Mouse (Mus musculus) spleen, postnatal 4 days (tissue): ENCODE measurements around the gene Babam1.

ENCODE experiments used
- DNase-seq, 2 experiments: peaks; one replicate each; pipeline ENCODE4 v3.0.0; 2022; ENCODE audit warnings: low spot score in 2 of 2

The Babam1 gene

DNA sequence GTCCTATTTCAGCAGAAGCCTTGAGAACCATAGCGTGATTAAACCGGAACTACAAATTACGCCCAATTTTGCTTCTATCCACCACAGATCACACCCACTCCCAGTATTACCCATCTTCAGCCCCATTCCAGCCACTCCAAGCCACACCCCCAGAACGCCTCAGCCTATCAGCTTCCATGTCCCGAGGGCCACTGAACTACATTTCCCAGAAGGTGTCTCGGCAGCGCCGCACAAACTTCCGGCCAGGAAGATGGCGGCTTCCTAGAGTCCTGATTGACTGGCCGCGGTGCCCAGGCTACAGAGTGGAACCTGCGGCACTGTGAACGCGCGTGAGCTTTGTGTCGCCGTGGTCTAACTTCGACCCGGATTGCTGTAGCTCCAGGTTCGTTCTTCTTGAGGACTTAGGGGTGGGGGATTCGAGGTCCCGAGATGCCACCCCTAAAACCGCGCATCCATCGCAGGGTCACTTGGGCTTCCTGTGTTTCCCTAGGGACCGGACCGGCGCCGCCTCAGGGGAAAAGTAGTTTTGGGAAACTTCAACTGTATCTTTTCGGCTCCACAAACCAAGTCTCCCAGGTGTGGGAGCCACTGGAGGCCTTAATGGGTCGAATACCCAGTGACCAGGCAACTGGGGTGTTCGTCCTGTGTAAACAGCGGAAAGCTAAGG is at the start of gene Babam1:
Babam1 (plus strand) TSS at position 223 of the 667 bp plus-strand sequence.
- peak; percentile 89 to 91 for DNase-seq

DNA sequence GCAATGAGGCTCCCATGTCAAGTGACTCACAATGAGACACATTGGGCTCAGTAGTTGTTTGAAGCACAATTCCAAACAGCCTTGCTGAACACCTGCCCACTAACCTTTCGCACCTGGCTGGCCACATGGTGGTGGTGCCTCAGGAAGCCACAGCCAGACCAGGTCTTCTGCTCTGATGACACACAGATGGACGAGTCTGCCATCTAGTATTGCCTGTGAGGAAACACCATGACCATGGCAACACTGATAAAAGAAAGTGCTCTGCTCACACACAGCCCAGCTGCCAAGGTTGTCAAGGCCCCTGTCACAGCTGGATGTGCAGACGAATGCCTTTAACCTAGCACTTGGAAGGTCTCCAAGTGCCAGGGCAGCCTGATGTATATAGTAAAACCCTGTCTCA is 45.5 kb upstream of the Babam1 start:
- no peak for DNase-seq

DNA sequence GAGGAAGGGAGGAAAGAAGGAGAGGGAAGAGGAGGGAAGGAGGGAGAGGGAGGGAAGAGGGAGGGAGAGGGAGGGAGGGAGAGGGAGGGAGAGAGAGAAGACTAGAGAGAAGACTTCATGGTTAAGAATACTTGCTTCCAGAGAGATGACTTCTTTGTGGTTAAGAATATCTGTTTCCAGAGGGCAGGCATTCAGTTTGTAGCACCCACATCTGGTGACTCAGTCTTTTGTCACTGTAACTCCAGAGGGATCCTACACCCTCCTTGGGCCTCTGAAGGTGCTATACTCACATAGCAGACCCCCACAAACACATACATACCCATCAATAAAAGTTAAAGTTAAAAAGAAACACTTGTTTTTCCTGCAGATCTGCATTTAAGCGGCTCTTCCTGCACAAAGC is 45.1 kb upstream of the Babam1 start:
- DNase-seq: no peak

DNA sequence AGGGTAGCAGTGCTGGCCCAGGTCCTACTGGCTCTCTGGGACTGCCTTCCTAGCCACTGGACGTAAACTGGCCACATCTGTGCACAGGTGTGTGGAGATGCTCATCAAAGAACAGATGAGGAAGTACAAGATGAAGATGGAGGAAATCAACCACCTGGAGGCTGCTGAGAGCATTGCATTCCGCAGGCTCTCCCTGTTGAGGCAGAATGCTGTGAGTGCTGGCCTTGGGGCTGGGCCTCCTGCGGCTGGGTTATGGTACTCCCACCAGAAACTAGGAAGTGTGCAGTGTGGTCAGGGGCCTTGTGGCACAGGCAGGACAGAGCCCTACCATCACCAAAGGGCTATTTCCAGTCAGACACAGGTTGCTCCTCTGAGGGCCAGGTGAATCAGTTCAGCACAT is 38.6 kb upstream of the Babam1 start:
- no peak for DNase-seq

DNA sequence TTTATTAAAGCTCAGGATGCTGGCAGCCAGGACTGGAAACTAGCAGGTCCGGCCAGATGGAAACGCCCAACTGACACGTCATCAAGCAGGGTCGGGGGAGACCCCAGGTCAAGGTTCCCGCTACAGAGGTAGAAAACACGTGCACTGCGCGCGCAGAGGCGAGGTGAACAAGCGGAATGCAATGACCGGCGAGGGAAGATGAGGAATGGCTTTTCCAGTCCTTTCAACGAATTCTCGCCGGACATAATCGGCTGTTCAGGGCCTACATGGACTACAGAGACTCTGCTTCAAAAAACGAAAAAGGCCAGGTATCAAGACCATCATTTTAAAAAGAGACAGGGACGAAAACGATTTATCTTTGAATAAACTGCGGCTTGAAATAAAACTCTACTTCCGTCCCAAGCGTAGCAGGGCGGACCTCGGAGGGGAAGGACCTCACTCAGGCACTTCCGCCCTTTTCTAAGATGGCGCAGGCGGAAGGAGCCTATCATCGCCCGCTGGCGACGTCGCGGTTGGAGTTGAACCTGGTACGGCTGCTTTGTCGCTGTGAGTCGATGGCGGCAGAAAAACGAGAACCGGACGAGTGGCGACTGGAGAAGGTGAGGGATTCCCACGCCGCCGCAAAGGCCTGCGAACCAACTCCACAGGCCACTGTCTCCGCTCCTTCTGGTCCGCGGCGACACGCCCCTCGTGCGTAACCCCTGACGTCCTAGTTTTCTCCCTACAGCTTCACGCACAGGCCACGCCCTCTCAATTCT is 29.7 kb upstream of the Babam1 start, which contains the start of gene Use1:
Use1 (plus strand) TSS at position 78 of the 758 bp plus-strand sequence.
- DNase-seq: peak; percentile 86 to 90

DNA sequence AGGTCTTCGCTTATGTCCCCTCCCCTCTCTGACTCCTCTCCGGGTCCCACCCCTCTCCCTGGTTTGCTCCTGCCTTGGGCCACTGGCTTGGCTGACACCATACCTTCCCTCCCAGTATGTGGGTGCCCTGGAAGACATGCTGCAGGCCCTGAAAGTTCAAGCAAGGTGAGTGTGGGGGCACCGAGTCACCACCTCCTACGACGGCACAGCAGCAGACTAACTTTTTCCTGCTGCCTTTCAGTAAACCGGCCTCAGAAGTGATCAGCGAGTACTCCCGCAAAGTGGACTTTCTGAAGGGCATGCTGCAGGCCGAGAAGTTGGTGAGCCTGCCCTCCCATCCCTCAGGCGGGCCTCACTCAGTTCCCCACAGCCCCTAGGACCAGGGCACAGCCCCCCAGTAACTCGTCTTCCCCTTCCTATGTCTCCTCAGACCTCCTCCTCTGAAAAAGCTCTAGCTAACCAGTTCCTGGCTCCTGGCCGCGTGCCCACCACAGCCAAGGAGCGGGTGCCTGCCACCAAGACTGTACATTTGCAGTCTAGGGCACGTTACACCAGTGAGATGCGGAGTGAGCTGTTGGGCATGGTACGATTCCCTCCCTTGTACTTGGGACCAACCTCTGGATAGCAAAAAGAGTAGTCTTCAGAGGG is 29.0 kb upstream of the Babam1 start:
- DNase-seq: peak in 1 of 2 experiments; percentile 65

DNA sequence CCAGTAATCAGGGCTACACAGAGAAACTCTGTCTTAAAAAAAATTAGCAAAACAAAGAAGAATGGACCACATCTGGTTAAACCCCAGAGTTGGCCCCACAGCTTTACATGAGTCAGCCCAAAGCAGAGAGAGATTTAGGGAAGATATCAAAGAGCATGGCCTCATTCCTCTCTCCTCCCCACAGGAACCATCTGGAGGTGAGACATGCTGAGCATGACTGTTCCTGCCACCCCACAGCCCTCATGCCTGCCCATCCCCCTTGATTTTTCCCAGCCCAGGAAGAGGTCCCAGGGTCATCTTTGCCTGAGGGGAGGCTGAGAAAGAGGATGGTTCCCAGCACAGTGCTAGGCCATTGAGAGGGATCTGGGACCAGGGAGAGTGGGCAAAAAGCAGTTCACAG is 28.3 kb upstream of the Babam1 start:
- no peak for DNase-seq

DNA sequence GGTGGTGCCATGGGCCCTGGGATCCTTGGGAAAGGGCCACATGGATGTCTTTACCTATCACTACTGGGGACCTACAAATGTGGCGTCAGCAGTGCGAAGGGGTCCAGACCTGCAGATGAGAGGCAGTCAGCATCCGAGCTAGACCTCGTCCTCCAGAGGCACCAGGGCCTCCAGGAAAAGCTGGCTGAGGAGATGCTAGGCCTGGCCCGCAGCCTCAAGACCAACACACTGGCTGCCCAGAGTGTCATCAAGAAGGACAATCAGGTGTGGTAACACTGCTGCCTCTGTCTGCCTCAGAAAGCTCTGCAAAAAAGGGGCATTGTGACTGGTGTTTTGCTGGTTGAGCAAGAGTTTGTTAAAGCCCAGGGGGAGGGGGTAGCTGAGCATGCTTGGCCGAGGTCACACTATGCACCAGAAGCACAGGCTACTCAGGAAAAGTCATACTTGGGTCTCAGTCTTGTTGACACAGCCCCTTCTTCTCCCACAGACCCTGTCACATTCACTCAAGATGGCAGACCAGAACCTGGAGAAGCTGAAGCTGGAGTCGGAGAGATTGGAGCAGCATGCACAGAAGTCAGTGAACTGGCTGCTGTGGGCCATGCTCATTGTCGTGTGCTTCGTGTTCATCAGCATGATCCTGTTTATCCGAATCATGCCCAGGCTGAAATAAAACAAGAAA is 27.5 kb upstream of the Babam1 start:
- DNase-seq: peak in 1 of 2 experiments; percentile 58

DNA sequence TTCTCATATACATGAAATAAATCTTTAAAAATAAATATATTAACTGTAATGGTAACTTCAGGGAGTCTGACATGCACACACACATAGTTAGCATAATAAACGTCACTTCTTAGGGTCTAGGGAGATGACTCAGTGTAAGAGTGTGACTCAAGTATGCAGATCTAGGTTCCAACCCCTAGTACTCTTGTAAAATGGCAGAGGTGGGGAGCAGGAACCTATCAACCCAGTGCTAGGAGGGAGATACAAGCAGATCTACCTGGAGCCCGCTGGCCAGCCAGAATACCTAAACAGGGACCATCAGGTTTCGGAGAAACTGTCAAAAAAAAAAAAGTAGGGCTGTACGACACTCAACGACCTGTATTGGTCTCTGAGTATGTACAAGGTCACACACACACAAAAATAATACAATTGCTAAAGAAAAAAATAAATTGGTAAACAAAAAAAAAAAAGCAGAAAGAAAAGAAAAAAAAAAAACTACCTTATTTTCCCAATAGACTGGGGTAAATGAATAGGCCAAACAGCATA is 25.9 kb upstream of the Babam1 start:
- no peak for DNase-seq

DNA sequence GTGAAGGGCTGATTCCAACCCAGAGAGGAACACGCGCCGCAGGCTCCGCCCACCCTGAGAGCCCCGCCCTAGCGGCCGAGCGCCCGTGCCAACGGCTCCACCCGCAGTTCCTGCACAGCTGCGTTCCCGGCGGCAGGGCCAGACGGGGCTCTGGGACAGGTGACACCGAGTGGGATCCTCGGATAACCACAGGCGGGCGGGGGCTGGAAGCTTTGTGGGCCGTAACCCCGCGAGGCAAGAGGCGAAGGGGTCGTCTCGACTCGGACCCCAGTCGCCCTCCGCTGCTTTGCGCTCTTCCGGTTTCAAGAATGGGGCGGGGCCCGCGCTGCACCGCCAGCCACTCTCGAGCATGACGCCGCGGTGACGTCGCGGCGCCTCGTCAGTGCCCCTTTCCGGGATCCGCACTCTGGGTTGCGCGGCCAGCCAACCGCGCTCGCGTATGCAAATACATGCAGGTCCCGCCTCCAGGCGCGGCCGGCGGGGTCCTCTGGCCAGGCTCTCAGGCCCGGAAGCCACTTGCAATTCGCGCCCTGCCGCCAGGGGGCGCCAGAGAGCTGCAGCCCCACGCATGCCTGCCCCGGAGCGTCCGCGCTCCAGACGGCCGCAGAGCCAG is 25.3 kb upstream of the Babam1 start, which contains the start of gene Ocel1:
Ocel1 (plus strand) TSS at position 63 of the 613 bp plus-strand sequence.
- peak; percentile 97 to 99 for DNase-seq

DNA sequence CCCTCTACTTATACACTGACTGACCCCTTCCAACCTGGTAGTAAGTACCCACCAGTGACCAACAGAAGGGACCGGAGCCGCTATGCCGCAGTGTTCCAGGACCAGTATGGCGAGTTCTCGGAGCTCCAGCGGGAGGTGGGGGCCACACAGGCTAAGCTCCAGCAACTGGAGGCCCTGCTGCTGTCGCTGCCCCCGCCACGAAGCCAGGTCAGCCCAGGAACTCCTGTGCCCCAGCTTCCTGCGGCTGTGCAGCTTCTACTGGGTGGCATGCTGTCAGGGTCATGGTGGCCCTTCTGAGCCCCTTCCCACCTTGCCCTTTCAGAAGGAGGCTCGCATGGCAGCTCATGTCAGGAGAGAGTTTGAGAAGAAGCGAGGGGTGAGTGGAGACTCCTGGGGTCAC is 24.2 kb upstream of the Babam1 start:
- DNase-seq: no peak

DNA sequence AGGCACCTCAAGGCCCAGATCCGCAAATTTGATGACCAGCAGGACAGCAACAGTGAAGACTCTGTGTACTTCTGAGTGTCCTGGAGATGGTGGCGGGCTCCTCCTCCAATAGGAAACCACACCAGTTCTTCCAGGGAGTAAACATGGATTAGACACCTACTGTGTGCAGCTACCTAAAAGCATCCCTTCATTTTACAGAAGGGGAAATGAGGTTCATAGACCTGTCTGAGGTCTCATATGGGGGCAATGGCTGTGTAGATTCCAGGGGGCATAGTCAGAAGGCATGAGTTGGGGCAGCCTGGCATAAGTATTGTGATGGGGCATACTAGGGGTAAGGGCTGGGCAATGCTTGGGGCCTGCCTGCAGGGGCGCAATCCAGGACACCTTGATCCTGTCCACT is 23.7 kb upstream of the Babam1 start:
- no peak for DNase-seq

DNA sequence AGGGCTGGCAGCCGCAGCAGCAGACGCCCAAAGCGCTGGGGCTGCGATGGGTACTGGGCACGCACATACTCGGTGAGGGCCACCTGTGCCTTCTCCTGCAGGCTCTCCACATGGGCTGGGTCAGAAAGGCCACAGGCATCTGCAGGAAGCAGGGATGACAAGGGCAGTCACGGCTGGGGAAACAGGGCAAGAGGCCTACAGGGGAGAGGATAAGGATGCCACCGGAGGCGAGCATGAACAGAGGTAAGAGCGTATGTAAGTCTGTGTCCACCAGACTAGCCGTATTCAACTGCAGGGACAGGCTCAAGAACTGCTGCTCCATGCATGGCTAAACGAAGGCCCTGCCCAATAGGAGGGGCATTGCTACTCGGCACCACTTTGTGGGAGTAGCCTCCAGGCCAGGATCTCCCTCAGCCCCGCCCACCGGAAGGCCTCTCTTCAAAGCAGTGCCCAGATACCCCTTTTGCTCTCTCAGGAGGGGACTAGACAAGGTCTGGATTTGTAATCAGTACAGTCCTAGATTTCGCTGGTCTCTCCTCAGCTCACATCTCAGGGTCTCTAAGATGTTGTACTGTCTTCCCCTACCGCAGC is 21.9 kb upstream of the Babam1 start:
- no peak for DNase-seq

DNA sequence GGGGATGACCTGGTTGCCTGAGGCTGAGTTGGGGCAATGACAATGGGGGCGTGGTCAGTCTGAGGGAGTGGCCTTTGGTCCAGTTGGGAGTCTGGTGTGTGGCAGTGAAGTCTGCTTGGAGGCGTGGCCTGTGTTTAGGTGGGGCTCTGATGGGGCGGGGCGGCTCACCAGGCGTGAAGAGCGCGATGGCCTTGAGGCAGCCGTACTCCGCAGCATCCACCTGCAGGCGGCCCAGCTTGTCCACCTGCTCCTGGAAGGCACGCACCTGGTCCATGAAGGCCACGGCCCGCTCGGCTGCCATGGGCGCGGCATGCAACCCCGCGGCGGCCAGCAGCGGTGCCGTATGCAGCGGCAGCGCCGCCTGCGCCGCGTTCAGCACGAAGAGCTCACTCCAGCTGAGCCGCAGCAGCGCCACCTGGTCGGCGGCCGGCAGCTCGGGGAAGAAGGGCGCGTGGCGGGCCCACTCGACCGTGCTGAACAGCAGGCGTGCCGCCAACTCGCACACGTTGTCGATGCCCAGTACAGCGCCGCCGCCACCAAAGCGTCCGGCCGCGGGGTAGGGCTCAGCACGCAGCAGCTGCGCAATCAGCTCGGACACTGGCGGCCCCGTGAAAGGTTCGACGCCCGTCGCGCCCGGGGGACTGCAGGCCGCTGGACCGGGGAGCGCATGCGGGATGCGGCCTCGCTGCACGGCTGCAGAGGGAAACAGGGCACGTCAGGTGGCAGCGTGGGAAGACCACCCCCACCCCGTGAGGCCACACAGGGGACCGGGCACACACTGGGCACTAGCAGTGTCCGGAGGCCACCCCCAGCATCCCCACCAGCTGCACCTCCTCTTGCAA is 20.9 kb upstream of the Babam1 start:
- peak; percentile 65 to 78 for DNase-seq

DNA sequence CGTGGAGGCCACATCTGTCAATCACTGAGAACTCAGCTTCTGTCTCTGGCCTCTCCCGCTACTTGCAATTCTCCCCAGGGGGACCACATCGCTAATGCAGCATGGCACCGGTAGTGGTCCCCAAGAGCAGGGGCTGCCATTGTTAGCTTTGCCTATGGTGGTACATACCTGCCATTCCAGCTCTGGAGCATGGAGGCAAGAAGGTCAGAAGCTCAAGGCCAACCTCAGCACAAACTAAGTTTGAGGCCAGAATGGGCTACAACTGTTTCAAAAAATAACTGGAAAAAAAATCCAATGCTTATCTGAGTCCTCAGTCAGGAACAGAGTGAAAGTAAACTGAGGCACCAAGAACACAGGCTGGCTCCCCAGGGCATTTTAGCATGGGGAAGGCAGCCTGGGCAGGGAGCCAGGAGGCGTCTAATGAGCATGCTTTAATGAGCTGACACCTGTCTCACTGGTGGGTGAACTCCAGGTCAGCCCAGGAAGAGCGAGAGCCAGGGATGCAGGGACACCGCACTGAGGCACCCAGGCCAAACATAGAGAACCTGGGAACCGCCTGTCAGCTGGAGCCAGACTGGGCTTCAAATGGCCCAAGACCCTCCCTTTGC is 20.1 kb upstream of the Babam1 start:
- DNase-seq: no peak

DNA sequence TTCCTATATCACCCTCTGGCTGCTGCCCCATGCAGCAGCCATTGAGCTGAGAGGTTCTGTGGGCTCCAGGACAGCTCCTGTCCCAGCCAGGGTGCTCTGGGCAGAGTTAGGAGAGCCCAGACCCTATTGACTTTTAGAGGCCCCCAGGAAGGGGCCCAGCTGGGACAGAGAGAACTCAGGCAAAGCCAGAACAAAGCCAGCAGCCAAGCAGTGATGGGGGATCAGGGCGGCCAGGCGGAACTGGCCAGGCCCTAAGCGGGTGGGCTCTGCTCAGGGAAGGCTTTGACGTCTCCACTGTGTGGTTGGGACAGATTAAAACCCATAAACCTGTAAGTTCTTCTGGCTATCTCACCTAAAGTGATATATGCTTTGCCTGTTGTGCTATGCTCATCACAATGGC is 17.7 kb upstream of the Babam1 start:
- no peak for DNase-seq

DNA sequence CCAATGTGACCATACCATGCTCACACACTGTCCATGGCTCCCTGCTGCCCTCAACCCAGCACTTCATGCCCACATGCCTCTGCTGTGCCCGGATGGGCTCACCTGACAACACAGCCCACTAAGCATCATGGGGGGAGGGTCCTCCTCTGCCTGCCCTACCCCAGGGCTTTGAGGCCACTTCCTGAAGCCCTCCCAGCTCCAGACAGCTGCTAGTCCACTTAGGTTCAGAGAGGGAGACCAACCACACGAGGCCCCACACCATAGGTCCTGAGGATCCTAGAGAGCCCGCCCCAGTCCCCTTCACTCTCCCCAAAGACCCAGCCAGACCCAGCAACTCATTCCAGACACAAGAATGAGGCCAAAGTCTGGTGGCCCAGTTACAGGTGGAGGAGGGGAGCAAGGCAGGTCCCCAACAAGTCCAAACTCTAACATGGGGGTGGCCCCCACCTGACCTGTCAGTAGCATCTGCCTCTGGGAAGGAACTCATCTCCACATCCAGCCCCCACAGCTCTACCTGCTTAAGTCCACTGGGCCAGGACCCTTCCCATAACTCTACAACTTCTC is 17.1 kb upstream of the Babam1 start:
- DNase-seq: no peak

DNA sequence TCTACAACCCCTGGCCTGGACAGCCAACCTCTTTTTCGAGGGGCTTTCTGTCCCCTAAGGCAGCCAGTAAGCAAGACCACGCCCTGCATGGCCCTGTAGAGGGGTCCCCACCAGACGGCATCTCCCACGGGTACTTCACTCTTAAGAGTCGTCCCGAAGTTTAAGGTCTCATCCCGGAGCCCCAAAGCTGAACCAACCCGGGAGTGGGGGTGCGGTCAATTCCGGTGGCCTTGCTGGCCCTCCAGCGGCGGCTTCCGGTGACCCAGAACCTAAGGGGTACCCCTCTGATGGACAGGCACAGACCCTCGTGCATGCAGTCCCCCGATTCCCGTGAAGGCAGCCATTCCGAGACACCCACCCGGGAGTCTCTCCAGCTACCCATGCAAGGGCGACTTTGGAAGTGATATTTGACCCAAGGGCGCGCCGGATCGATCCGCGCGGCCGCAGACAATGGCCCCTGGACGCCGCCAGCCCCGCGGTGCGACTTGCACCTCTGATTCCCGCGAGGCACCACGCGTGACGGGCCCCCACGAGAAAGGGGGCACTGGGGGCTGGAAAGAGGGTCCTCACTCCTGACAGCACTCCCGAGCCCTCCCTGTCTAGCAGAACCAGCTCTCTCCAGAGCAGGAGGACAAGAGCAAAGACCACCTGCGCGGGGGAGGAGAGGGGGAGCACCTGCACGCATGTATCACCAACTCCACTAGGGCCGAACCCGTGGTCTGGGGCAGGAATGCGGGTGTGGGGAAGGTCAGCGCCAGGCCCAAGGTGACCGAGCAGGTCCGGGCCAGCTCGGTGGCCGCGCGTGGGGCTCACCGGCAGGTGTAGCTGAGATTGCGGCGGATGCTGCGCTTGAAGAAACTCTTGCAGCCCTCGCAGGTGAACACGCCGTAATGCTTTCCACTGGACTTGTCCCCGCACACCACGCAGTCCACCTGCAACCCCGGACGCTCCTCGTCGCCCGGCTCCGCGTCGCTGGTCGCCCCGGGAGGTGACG is 16.2 kb upstream of the Babam1 start:
- DNase-seq: no peak
